Mouse (Mus musculus): ENCODE results near the gene Tox2. TPM values are rescaled to one million over a fixed set of nuclear protein-coding genes. Genes with fewer than 3 reads are reported as not detected.

The Tox2 gene
- polyA plus RNA-seq, 1 experiment from 2014 or later, result 4.4 TPM

- Histone ChIP-seq H3K4me3 (no peak overlapping the region), H3K4me1 (0 out of 2 replicates have a peak, but pooled peaks cover 7% of the 10 kb centered on the region), H3K27ac (no peak overlapping the region), H3K9me3 (no peaks in the 10 kb centered on the region), H3K4me2 (no peak overlapping the region), H3K27me3 (no peaks in the 10 kb centered on the region), H3K36me3 (no peaks in the 10 kb centered on the region), H3K9ac (no peak overlapping the region)
- ATAC-seq (ENCODE audit: insufficient number of reproducible peaks, low FRiP score, low TSS enrichment, low read depth), result no peak
Measured at GRCm38 (mm10) chr2:163267097-163267496, 64.2 kb downstream of the Tox2 start.

DNA sequence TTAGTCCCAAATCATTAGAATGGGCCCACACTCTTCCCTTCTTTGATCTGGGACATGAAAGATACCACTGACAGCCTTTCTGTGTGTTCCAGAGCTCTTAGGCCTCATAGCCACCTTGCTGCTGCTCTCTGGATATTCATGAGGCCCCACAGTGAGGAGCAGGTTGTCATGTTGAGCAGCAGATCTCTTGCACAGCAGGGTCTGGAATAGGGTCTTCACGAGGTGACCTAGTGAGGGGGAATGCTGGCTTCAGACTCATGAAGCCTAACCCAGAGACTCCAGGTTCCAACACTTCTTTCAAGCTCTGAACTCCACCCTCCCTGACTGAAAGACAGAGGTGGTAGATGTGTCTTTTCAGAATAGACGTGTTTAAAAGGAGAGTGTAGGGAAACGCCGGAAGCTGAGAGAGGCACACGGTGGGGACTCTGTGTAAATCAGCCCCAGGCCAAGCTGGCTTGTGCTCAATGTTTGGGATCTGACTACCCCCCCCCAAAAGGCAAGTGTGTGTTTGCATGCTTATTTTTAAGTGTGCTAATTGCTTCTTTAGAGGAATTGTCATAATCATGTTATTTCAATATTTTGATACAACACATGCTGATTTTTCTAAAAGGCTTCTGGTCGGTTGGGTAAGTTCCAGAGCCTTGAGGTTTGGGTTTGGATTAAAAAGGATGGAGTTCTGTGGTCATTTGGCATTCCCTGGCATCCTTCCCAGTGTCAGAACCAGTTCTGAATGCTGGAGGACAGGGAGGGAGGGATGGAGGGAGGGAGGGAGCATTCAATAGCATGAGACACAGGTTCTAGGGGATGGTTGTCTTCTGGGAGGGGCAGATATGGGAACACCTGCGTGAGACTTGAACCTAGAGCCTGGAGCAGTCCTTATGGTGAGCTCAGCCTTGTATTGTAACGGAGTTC lies 68.9 kb downstream of the Tox2 start:
- Histone ChIP-seq H3K9ac (no peak overlapping the region), H3K4me2 (no peak overlapping the region), H3K4me1 (0 out of 2 replicates have a peak, but pooled peaks cover 5% of the 10 kb centered on the region), H3K9me3 (no peaks in the 10 kb centered on the region), H3K4me3 (no peak overlapping the region), H3K27ac (no peak overlapping the region), H3K36me3 (no peaks in the 10 kb centered on the region), H3K27me3 (peaks cover 4% of the 10 kb centered on the region; the same call in 1 of the 2 replicates)
- WGBS, result 41% methylated on average over 8 of the region's 8 CpGs
- ATAC-seq (ENCODE audit: insufficient number of reproducible peaks, low FRiP score, low TSS enrichment, low read depth), result 0 out of 2 replicates have a peak, but pooled peaks have one; percentile 28

DNA sequence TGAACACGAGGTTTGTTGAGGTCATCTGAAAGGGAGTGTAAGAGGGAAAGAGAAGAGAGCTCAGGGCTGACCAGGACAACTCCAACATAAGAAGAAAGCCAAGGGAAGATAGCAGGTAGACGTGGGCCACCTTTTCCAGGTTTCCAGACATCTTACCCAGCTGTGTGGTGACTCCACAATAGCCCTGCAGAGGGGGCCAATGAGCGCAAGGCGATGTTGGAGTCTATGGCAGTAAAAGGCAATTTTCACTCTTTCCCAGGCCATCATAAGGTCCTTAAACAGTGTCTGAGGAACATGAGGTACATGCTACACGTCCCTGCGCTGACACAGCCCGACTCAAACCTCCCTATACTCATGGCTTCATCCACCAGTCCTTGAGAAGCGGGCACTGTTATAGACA lies 70.9 kb downstream of the Tox2 start:
- Histone ChIP-seq H3K4me3 (no peak overlapping the region), H3K36me3 (no peaks in the 10 kb centered on the region), H3K9ac (no peak overlapping the region), H3K4me1 (peaks cover 9% of the 10 kb centered on the region; the same call in 1 of the 2 replicates), H3K4me2 (no peak overlapping the region), H3K27ac (no peak overlapping the region), H3K9me3 (no peaks in the 10 kb centered on the region), H3K27me3 (peaks cover 9% of the 10 kb centered on the region)
- ATAC-seq (ENCODE audit: insufficient number of reproducible peaks, low FRiP score, low TSS enrichment, low read depth), result no peak
- WGBS, result 73% methylated on average over 8 of the region's 8 CpGs

DNA sequence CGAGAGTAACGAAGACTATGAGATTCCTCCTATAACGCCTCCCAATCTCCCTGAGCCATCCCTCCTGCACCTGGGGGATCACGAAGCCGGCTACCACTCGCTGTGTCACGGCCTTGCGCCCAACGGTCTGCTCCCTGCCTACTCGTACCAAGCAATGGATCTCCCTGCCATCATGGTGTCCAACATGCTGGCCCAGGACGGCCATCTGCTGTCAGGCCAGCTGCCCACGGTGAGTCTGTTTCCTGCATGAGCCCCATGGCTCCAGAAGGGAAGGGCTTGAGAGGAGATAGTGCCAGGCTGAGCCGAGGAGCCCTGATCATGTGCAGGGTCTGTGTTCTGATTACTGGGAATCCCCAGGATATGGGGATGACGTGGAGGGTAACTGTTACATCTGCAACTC lies 73.1 kb downstream of the Tox2 start:
- 83% methylated on average over 14 of the region's 14 CpGs for WGBS
- Histone ChIP-seq H3K4me3 (no peak overlapping the region), H3K9ac (no peak overlapping the region), H3K27me3 (peaks cover 22% of the 10 kb centered on the region), H3K27ac (no peak overlapping the region), H3K36me3 (no peaks in the 10 kb centered on the region), H3K9me3 (no peaks in the 10 kb centered on the region), H3K4me1 (peaks cover 10% of the 10 kb centered on the region; the same call in 1 of the 2 replicates), H3K4me2 (no peak overlapping the region)
- no peak for ATAC-seq (ENCODE audit: insufficient number of reproducible peaks, low FRiP score, low TSS enrichment, low read depth)

- Histone ChIP-seq H3K4me3 (no peak overlapping the region), H3K27ac (no peak overlapping the region), H3K27me3 (peaks cover 22% of the 10 kb centered on the region), H3K9ac (no peak overlapping the region), H3K4me2 (no peak overlapping the region), H3K36me3 (no peaks in the 10 kb centered on the region), H3K4me1 (peaks cover 9% of the 10 kb centered on the region; the same call in 1 of the 2 replicates), H3K9me3 (no peaks in the 10 kb centered on the region)
- 37% methylated on average over 9 of the region's 9 CpGs for WGBS
- no peak for ATAC-seq (ENCODE audit: insufficient number of reproducible peaks, low FRiP score, low TSS enrichment, low read depth)
Measured at GRCm38 (mm10) chr2:163277979-163278378, 75.1 kb downstream of the Tox2 start.

GRCm38 (mm10) chr2:163280636-163281322 lies 77.9 kb downstream of the Tox2 start:
- H3K9ac ChIP-seq, result no peak overlapping the region
- H3K27me3 ChIP-seq, result peaks cover 22% of the 10 kb centered on the region
- no peak overlapping the region for H3K4me2 ChIP-seq
- no peaks in the 10 kb centered on the region for H3K36me3 ChIP-seq
- H3K27ac ChIP-seq, result no peak overlapping the region
- no peak for ATAC-seq (ENCODE audit: insufficient number of reproducible peaks, low FRiP score, low TSS enrichment, low read depth)
- H3K4me3 ChIP-seq, result no peak overlapping the region
- WGBS, result 55% methylated on average over 16 of the region's 23 CpGs
- peaks cover 25% of the 10 kb centered on the region for H3K4me1 ChIP-seq
- no peaks in the 10 kb centered on the region for H3K9me3 ChIP-seq

- Histone ChIP-seq H3K4me2 (peak overlapping the region; percentile 25), H3K9me3 (no peaks in the 10 kb centered on the region), H3K4me3 (peak overlapping the region; percentile 9), H3K4me1 (peaks cover 39% of the 10 kb centered on the region), H3K27me3 (peaks cover 22% of the 10 kb centered on the region), H3K9ac (no peak overlapping the region), H3K36me3 (no peaks in the 10 kb centered on the region), H3K27ac (peak overlapping the region; percentile 44; the same call in 1 of the 2 replicates)
- no peak for ATAC-seq (ENCODE audit: insufficient number of reproducible peaks, low FRiP score, low TSS enrichment, low read depth)
- WGBS, result 8% methylated on average over 7 of the region's 7 CpGs
Measured at GRCm38 (mm10) chr2:163284856-163285255, 81.9 kb downstream of the Tox2 start.

GRCm38 (mm10) chr2:163285335-163285734 lies 82.4 kb downstream of the Tox2 start:
- H3K27ac ChIP-seq, result 0 out of 2 replicates have a peak overlapping the region, but pooled peaks have one; percentile 1
- H3K9ac ChIP-seq, result no peak overlapping the region
- peak overlapping the region; percentile 9 for H3K4me3 ChIP-seq
- 10% methylated on average over 9 of the region's 9 CpGs for WGBS
- H3K4me1 ChIP-seq, result peaks cover 44% of the 10 kb centered on the region
- ATAC-seq (ENCODE audit: insufficient number of reproducible peaks, low FRiP score, low TSS enrichment, low read depth), result no peak
- no peaks in the 10 kb centered on the region for H3K36me3 ChIP-seq
- peaks cover 22% of the 10 kb centered on the region for H3K27me3 ChIP-seq
- H3K9me3 ChIP-seq, result no peaks in the 10 kb centered on the region
- peak overlapping the region; percentile 25 for H3K4me2 ChIP-seq

DNA sequence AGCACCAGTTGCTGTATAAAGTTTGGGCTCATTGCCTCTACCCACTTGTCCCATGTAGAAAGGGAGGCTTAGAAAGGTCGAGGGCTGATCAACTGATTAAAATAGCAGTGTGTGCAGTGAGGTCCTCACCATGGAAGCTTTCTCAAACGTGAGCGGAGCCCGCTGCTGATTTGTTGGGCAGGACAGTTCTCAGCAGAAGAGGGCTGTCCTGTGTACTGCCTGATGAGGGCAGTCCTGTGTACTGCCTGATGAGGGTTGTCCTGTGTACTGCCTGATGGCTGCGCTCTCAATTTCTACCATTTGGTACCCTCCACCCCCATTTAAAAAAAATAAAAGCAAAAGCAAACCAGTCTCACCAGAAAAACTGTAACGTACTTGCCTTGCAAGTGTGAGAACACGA lies 82.8 kb downstream of the Tox2 start:
- H3K4me3 ChIP-seq, result 0 out of 2 replicates have a peak overlapping the region, but pooled peaks have one; percentile 9
- ATAC-seq (ENCODE audit: insufficient number of reproducible peaks, low FRiP score, low TSS enrichment, low read depth), result no peak
- no peak overlapping the region for H3K9ac ChIP-seq
- H3K4me2 ChIP-seq, result peak overlapping the region; percentile 25; the same call in 1 of the 2 replicates
- 42% methylated on average over 7 of the region's 7 CpGs for WGBS
- H3K27ac ChIP-seq, result 0 out of 2 replicates have a peak overlapping the region, but pooled peaks have one; percentile 1
- H3K27me3 ChIP-seq, result peaks cover 27% of the 10 kb centered on the region
- H3K9me3 ChIP-seq, result no peaks in the 10 kb centered on the region
- peaks cover 47% of the 10 kb centered on the region for H3K4me1 ChIP-seq
- H3K36me3 ChIP-seq, result no peaks in the 10 kb centered on the region

DNA sequence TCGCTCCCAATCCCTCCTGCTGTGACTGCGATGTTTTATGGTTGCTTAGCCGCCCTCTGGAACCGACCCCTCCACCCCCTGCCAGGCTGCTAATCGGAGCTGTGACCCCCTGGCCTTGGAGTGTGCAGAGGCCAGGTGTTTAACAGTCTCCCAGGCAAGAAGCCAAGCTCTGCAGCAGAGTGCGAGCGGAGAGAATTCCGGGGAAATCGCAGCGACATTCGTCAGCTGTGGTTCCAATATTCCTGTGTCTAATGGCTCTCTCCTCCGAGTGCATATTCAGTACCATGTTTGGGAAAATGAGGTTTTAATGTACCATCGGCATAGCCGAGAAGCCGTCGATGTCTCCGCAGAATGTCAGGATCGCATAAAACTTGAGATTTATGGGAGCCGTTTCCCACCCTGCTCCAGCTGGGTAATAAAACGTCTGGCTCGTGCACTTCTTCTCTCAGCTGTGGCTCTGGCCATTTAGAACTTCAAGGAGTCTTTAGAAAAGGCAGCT lies 86.0 kb downstream of the Tox2 start:
- 3% methylated on average over 21 of the region's 21 CpGs for WGBS
- Histone ChIP-seq H3K4me3 (peak overlapping the region; percentile 6; the same call in 1 of the 2 replicates), H3K27me3 (peaks cover 35% of the 10 kb centered on the region), H3K27ac (peak overlapping the region; percentile 54), H3K4me1 (peaks cover 50% of the 10 kb centered on the region), H3K36me3 (no peaks in the 10 kb centered on the region), H3K4me2 (peak overlapping the region; percentile 49), H3K9ac (no peak overlapping the region), H3K9me3 (no peaks in the 10 kb centered on the region)
- ATAC-seq (ENCODE audit: insufficient number of reproducible peaks, low FRiP score, low TSS enrichment, low read depth), result peak; percentile 65

DNA sequence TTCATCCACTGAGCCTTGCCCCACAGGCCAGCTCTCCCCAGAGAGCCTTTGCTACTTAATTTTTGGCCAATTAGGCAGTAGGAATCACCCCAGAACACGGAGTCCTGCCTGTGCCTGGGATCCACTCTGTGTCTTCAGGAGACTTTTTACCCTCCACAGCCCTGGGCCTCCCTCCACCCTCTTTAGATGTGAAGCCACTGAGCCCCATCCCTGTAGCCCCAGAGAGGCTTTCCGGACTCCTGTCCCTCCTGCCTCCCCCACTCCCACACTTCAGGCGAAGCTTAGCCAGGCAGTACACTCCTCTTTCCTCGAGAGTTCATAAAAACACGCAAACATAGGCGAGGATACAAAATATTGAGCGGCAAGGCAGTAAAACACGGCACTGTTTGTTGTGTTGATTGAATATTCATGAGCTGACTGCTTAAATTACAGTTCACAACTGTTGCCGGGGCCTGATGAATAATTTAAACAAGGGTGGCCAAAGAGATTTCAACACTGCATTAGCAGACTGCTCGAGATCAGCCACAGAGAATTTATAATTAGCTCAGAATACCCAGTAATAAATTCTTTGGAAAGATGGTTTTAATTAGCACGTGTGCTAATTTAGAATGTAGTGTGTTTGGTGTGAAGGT lies 94.2 kb downstream of the Tox2 start:
- 31% methylated on average over 11 of the region's 11 CpGs for WGBS
- Histone ChIP-seq H3K4me2 (no peak overlapping the region), H3K9ac (no peak overlapping the region), H3K4me3 (no peak overlapping the region), H3K27me3 (peaks cover 37% of the 10 kb centered on the region), H3K27ac (no peak overlapping the region), H3K4me1 (peaks cover 30% of the 10 kb centered on the region), H3K36me3 (no peaks in the 10 kb centered on the region), H3K9me3 (no peaks in the 10 kb centered on the region)
- no peak for ATAC-seq (ENCODE audit: insufficient number of reproducible peaks, low FRiP score, low TSS enrichment, low read depth)

Measured in limb, embryonic 15.5 days (tissue).